Mouse (Mus musculus): ENCODE measurements around the gene Nqo1. TPM values are rescaled to one million over a fixed set of nuclear protein-coding genes. Genes with fewer than 3 reads are reported as not detected.

Nqo1 gene
- polyA plus RNA-seq, 1 experiment, result 20.5 TPM

DNA sequence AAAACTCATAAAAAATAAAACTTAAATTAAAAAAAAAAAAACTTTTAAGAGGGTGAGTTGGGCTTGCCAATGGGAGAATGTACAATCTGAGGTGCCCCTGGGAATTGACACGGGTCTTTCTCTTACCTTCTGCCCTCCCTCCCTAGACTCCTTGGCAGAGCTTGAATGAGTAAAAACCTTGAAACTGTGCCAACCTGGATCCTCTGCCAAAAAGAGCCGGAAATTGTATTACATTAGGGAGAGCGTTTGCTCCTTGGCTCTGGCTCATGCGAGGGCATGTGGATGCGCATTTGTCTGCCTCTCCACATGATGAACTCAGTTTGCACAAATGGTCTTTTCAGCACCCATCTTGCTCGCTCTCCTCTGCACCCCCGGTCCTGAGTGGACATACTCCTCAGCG, 13.4 kb downstream of the Nqo1 start:
- Histone ChIP-seq H3K9ac (ENCODE audit: low read depth, poor library complexity, severe bottlenecking) (no peak overlapping the region), H3K27ac (ENCODE audit: insufficient read depth, low read length) (no peak overlapping the region), H3K9me3 (replicated peaks; ENCODE audit: control insufficient read depth, insufficient read depth, low read length, poor library complexity, severe bottlenecking) (no peaks in the 10 kb centered on the region), H3K4me3 (ENCODE audit: low read depth, low read length) (no peak overlapping the region), H3K27me3 (ENCODE audit: control insufficient read depth, insufficient read depth, low read length, poor library complexity, severe bottlenecking) (no peaks in the 10 kb centered on the region), H3K36me3 (ENCODE audit: control insufficient read depth, insufficient read depth, low read length, poor library complexity, severe bottlenecking) (no peaks in the 10 kb centered on the region), H3K4me1 (ENCODE audit: control insufficient read depth, insufficient read depth, low read length) (no peaks in the 10 kb centered on the region)
- TF ChIP-seq EP300 (IDR thresholded peaks at IDR 0.05; ENCODE audit: insufficient read depth, low read depth, low read length) (no peak), POLR2A (IDR thresholded peaks at IDR 0.05; ENCODE audit: insufficient read depth, low read length) (no peak), CTCF (IDR thresholded peaks at IDR 0.05; ENCODE audit: low read depth, low read length) (no peak)

DNA sequence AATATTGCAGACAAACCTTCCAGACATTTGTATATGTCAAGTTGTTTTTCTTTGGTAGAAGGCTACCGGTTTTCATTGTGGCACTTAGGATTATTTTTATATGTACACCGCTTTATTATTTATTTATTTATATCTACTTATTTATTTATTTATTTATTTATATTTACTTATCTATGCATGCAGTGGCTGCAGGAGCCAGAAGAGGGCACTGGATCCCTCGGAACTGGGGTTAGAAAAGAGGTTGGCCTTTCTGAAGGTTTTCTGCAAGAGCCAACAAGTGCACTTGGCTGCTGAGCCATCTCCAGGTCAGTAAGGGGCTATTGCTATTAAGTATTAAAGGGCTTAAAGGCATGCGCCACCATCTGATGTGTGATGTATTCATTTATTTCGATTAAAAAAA, 15.1 kb downstream of the Nqo1 start:
- H3K27me3 ChIP-seq (ENCODE audit: control insufficient read depth, insufficient read depth, low read length, poor library complexity, severe bottlenecking), result no peaks in the 10 kb centered on the region
- H3K36me3 ChIP-seq (ENCODE audit: control insufficient read depth, insufficient read depth, low read length, poor library complexity, severe bottlenecking), result no peaks in the 10 kb centered on the region
- no peaks in the 10 kb centered on the region for H3K9me3 ChIP-seq (replicated peaks; ENCODE audit: control insufficient read depth, insufficient read depth, low read length, poor library complexity, severe bottlenecking)
- TF ChIP-seq CTCF (IDR thresholded peaks at IDR 0.05; ENCODE audit: low read depth, low read length) (peak; percentile 51), POLR2A (IDR thresholded peaks at IDR 0.05; ENCODE audit: insufficient read depth, low read length) (no peak)
- H3K9ac ChIP-seq (ENCODE audit: low read depth, poor library complexity, severe bottlenecking), result no peak overlapping the region
- H3K4me3 ChIP-seq (ENCODE audit: low read depth, low read length), result no peak overlapping the region
- H3K27ac ChIP-seq (ENCODE audit: insufficient read depth, low read length), result no peak overlapping the region
- no peaks in the 10 kb centered on the region for H3K4me1 ChIP-seq (ENCODE audit: control insufficient read depth, insufficient read depth, low read length)

DNA sequence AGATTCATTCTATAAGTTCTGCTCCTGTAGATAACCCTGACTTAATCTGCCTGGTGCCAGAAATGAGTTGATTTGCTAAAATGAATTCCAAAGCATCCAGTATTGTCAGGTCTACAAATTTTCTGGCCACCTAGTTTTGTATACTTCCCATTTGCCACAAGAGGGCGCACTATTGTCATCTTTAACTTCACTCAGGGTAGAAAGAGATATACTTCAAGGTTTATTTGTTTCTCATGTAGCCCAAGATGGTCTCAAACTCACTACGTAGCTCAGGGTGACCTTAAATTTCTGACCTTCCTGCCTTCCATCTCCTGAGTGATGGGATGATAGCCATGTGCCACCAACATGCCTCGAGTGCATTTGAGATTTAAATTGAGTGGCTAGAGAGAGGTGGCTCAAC, 16.4 kb downstream of the Nqo1 start:
- H3K4me3 ChIP-seq (ENCODE audit: low read depth, low read length), result no peak overlapping the region

DNA sequence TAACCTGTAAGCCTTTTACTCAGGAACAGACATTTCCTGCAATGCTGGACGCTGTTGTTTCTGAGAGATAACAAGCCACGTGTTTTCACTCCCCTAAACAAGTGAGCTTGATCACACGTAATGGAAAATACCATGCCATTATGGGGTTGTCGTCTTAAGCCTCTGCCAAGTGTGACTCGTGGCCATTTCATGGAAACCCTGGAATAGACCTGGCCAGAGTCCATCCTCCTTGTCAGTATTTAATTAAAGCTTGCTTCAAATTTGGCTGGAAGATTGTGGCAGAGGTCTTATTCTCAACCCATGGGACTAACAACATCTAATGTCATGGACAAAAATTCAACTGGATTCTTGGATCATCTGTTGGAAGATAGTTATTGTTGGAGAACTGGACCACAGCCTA, 16.8 kb downstream of the Nqo1 start:
- no peak for TF ChIP-seq EP300 (IDR thresholded peaks at IDR 0.05; ENCODE audit: insufficient read depth, low read depth, low read length)
- no peak for TF ChIP-seq POLR2A (IDR thresholded peaks at IDR 0.05; ENCODE audit: insufficient read depth, low read length)
- no peak for TF ChIP-seq CTCF (IDR thresholded peaks at IDR 0.05; ENCODE audit: low read depth, low read length)
- no peaks in the 10 kb centered on the region for H3K4me1 ChIP-seq (ENCODE audit: control insufficient read depth, insufficient read depth, low read length)
- H3K27ac ChIP-seq (ENCODE audit: insufficient read depth, low read length), result no peak overlapping the region
- no peaks in the 10 kb centered on the region for H3K27me3 ChIP-seq (ENCODE audit: control insufficient read depth, insufficient read depth, low read length, poor library complexity, severe bottlenecking)
- no peaks in the 10 kb centered on the region for H3K9me3 ChIP-seq (replicated peaks; ENCODE audit: control insufficient read depth, insufficient read depth, low read length, poor library complexity, severe bottlenecking)
- H3K36me3 ChIP-seq (ENCODE audit: control insufficient read depth, insufficient read depth, low read length, poor library complexity, severe bottlenecking), result no peaks in the 10 kb centered on the region
- no peak overlapping the region for H3K4me3 ChIP-seq (ENCODE audit: low read depth, low read length)
- H3K9ac ChIP-seq (ENCODE audit: low read depth, poor library complexity, severe bottlenecking), result no peak overlapping the region

More for the DNA sequence above, 16.4 kb downstream of the Nqo1 start:
- Histone ChIP-seq H3K36me3 (ENCODE audit: control insufficient read depth, insufficient read depth, low read length, poor library complexity, severe bottlenecking) (no peaks in the 10 kb centered on the region), H3K27me3 (ENCODE audit: control insufficient read depth, insufficient read depth, low read length, poor library complexity, severe bottlenecking) (no peaks in the 10 kb centered on the region), H3K27ac (ENCODE audit: insufficient read depth, low read length) (no peak overlapping the region), H3K4me1 (ENCODE audit: control insufficient read depth, insufficient read depth, low read length) (no peaks in the 10 kb centered on the region), H3K9me3 (replicated peaks; ENCODE audit: control insufficient read depth, insufficient read depth, low read length, poor library complexity, severe bottlenecking) (no peaks in the 10 kb centered on the region), H3K9ac (ENCODE audit: low read depth, poor library complexity, severe bottlenecking) (no peak overlapping the region)
- TF ChIP-seq EP300 (IDR thresholded peaks at IDR 0.05; ENCODE audit: insufficient read depth, low read depth, low read length), result no peak
- peak; percentile 27 for TF ChIP-seq CTCF (IDR thresholded peaks at IDR 0.05; ENCODE audit: low read depth, low read length)
- no peak for TF ChIP-seq POLR2A (IDR thresholded peaks at IDR 0.05; ENCODE audit: insufficient read depth, low read length)

DNA sequence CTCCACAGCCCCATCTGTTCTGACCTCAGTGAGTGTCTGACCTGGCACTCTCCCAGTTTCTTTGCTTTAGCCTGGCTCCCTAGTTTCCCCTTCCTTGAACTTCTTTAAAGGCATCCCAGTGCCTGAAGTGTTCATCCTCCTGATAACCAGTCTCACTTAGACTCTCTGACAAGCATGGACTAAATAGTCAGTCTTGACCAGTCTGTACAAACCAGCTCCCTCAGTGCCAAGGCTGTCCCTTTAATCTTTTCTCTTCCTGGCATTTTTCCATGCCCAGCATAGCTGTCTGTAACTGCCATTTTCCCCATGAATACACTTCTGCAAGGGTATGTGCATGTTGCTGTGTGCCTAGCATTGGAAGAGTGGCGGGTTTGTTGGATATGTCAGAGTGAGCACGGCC, 17.9 kb downstream of the Nqo1 start:
- no peaks in the 10 kb centered on the region for H3K36me3 ChIP-seq (ENCODE audit: control insufficient read depth, insufficient read depth, low read length, poor library complexity, severe bottlenecking)
- H3K27ac ChIP-seq (ENCODE audit: insufficient read depth, low read length), result no peak overlapping the region
- H3K4me3 ChIP-seq (ENCODE audit: low read depth, low read length), result no peak overlapping the region
- no peaks in the 10 kb centered on the region for H3K27me3 ChIP-seq (ENCODE audit: control insufficient read depth, insufficient read depth, low read length, poor library complexity, severe bottlenecking)
- no peaks in the 10 kb centered on the region for H3K9me3 ChIP-seq (replicated peaks; ENCODE audit: control insufficient read depth, insufficient read depth, low read length, poor library complexity, severe bottlenecking)
- TF ChIP-seq CTCF (IDR thresholded peaks at IDR 0.05; ENCODE audit: low read depth, low read length) (no peak), POLR2A (IDR thresholded peaks at IDR 0.05; ENCODE audit: insufficient read depth, low read length) (no peak), EP300 (IDR thresholded peaks at IDR 0.05; ENCODE audit: insufficient read depth, low read depth, low read length) (no peak)
- no peaks in the 10 kb centered on the region for H3K4me1 ChIP-seq (ENCODE audit: control insufficient read depth, insufficient read depth, low read length)
- H3K9ac ChIP-seq (ENCODE audit: low read depth, poor library complexity, severe bottlenecking), result no peak overlapping the region

DNA sequence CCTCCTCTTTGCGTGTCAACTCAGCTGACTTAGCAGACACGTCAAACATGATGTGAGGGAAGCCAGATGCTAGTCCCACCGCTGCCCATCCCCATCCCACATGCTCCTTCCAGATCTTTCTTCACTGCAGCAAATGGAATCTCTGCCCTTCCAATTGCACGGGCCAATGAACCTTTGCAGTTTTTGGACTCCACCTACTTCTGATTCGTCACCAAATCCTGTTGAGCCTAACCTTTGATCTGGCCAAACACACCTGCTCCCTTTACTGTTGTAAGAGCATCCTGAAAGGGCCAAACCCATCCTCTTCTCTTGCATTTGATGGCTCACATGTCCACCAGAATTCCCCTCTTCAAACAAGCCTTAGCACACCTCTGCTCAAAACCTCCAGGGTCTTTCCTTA, 18.4 kb downstream of the Nqo1 start:
- Histone ChIP-seq H3K27ac (ENCODE audit: insufficient read depth, low read length) (no peak overlapping the region), H3K9me3 (replicated peaks; ENCODE audit: control insufficient read depth, insufficient read depth, low read length, poor library complexity, severe bottlenecking) (no peaks in the 10 kb centered on the region), H3K9ac (ENCODE audit: low read depth, poor library complexity, severe bottlenecking) (no peak overlapping the region), H3K4me1 (ENCODE audit: control insufficient read depth, insufficient read depth, low read length) (no peaks in the 10 kb centered on the region), H3K36me3 (ENCODE audit: control insufficient read depth, insufficient read depth, low read length, poor library complexity, severe bottlenecking) (no peaks in the 10 kb centered on the region), H3K4me3 (ENCODE audit: low read depth, low read length) (no peak overlapping the region), H3K27me3 (ENCODE audit: control insufficient read depth, insufficient read depth, low read length, poor library complexity, severe bottlenecking) (no peaks in the 10 kb centered on the region)
- TF ChIP-seq EP300 (IDR thresholded peaks at IDR 0.05; ENCODE audit: insufficient read depth, low read depth, low read length) (no peak), CTCF (IDR thresholded peaks at IDR 0.05; ENCODE audit: low read depth, low read length) (no peak), POLR2A (IDR thresholded peaks at IDR 0.05; ENCODE audit: insufficient read depth, low read length) (no peak)

All from ES-Bruce4 (cell line).